Mouse (Mus musculus) kidney, postnatal 0 days (tissue): ENCODE data around the gene Dlx2. TPM values are rescaled to one million over a fixed set of nuclear protein-coding genes. Genes with fewer than 3 reads are reported as not detected.

Source experiments
- ATAC-seq: fragments of 200-750 bp; cut with Nextera tagmentation; replicated peaks from 2 replicates; pipeline ENCODE4 v1.8.0; 2017; ENCODE audit warnings: low read depth, moderate number of reproducible peaks, moderate TSS enrichment, moderate library complexity; ENCODE audit not compliant: low FRiP score
- DNase-seq: peaks from one replicate; pipeline ENCODE4 v3.0.0-alpha.2; 2016; ENCODE audit warnings: low spot score
- H3K27ac ChIP-seq: fragments of 300-500 bp; sonication (generic); 2 replicates; pipeline ENCODE4 v1.5.1; 2014; ENCODE audit warnings: mild to moderate bottlenecking
- H3K27me3 ChIP-seq: fragments of 300-500 bp; sonication (generic); 2 replicates; pipeline ENCODE4 v1.6.1; 2014; ENCODE audit warnings: low read length, mixed read lengths; ENCODE audit not compliant: insufficient read depth
- H3K36me3 ChIP-seq: fragments of 300-500 bp; sonication (generic); 2 replicates; pipeline ENCODE4 v1.6.1; 2014; ENCODE audit warnings: low read length, mixed read lengths; ENCODE audit not compliant: insufficient read depth
- H3K4me1 ChIP-seq: fragments of 300-500 bp; sonication (generic); replicated peaks from 2 replicates; pipeline ENCODE4 v1.6.1; 2014; ENCODE audit warnings: antibody characterized with exemption, low read length, mixed read lengths; ENCODE audit not compliant: insufficient read depth
- H3K4me2 ChIP-seq: fragments of 300-500 bp; sonication (generic); 2 replicates; pipeline ENCODE4 v1.6.1; 2014; ENCODE audit warnings: mild to moderate bottlenecking, low read length, moderate library complexity, mixed read lengths
- H3K4me3 ChIP-seq: fragments of 300-500 bp; sonication (generic); replicated peaks from 2 replicates; pipeline ENCODE4 v1.5.1; 2014; ENCODE audit warnings: low read depth, low read length
- H3K9ac ChIP-seq: fragments of 300-500 bp; sonication (generic); 2 replicates; pipeline ENCODE4 v1.6.1; 2014; ENCODE audit warnings: low read depth, low read length
- H3K9me3 ChIP-seq: fragments of 300-500 bp; sonication (generic); replicated peaks from 2 replicates; pipeline ENCODE4 v1.6.1; 2016; ENCODE audit warnings: low read length, inconsistent platforms, mixed read lengths
- CTCF ChIP-seq: IDR thresholded peaks from 2 replicates; pipeline ENCODE4 v1.5.1; 2016; ENCODE audit warnings: antibody characterized with exemption, low read depth, mild to moderate bottlenecking, moderate library complexity
- WGBS: fragments of 180-500 bp; shearing (Covaris S2); extraction: QIAGEN DNeasy Blood & Tissue Kit; methylation state at CpG from one replicate; pipeline ENCODE4 v1.1.7; 2014; 5-methylcytosine and 5-hydroxymethylcytosine counted together
- polyA plus RNA-seq: library from polyadenylated mRNA; unstranded; fragments of >200 nt; fragmentation: Nextera tagmentation; extraction: Ambion mirVana; gene quantifications from 2 replicates; pipeline ENCODE4 v1.2.1, GENCODE M21; 2015

Dlx2 gene
- polyA plus RNA-seq, 1 experiment from 2014 or later, result not detected

- no peak for TF ChIP-seq CTCF
- Histone ChIP-seq H3K4me2 (no peak overlapping the region), H3K27ac (no peak overlapping the region), H3K9me3 (no peaks in the 10 kb centered on the region), H3K4me1 (no peaks in the 10 kb centered on the region), H3K36me3 (no peaks in the 10 kb centered on the region), H3K4me3 (no peak overlapping the region), H3K27me3 (peaks cover 54% of the 10 kb centered on the region), H3K9ac (no peak overlapping the region)
- DNase-seq (no peak), ATAC-seq (no peak)
- 59% methylated on average over 4 of the region's 4 CpGs for WGBS
These were observed 23.1 kb downstream of the Dlx2 start for GRCm38 (mm10) chr2:71523431-71523830.

GRCm38 (mm10) chr2:71522871-71523270 is 23.7 kb downstream of the Dlx2 start:
- WGBS, result 49% methylated on average over 4 of the region's 4 CpGs
- Histone ChIP-seq H3K4me3 (no peak overlapping the region), H3K27ac (no peak overlapping the region), H3K4me1 (no peaks in the 10 kb centered on the region), H3K27me3 (peaks cover 52% of the 10 kb centered on the region), H3K36me3 (no peaks in the 10 kb centered on the region), H3K9me3 (no peaks in the 10 kb centered on the region), H3K9ac (no peak overlapping the region), H3K4me2 (no peak overlapping the region)
- DNase-seq (no peak), ATAC-seq (no peak)
- TF ChIP-seq CTCF, result no peak

- WGBS, result 84% methylated on average over 8 of the region's 8 CpGs
- no peak for TF ChIP-seq CTCF
These were observed 29.0 kb downstream of the Dlx2 start for GRCm38 (mm10) chr2:71517466-71518099.

GRCm38 (mm10) chr2:71516995-71517394 is 29.6 kb downstream of the Dlx2 start:
- Histone ChIP-seq H3K36me3 (no peaks in the 10 kb centered on the region), H3K4me1 (no peaks in the 10 kb centered on the region), H3K9me3 (no peaks in the 10 kb centered on the region), H3K27ac (no peak overlapping the region), H3K27me3 (0 out of 2 replicates have a peak, but pooled peaks cover 5% of the 10 kb centered on the region), H3K4me3 (no peak overlapping the region), H3K4me2 (no peak overlapping the region), H3K9ac (no peak overlapping the region)
- no peak for DNase-seq
- WGBS, result 72% methylated on average over 4 of the region's 4 CpGs
- TF ChIP-seq CTCF, result no peak
- ATAC-seq, result no peak

More at GRCm38 (mm10) chr2:71517466-71518099, 29.0 kb downstream of the Dlx2 start:
- DNase-seq (no peak), ATAC-seq (no peak)
- 0 out of 2 replicates have a peak, but pooled peaks cover 6% of the 10 kb centered on the region for H3K27me3 ChIP-seq
- H3K4me3 ChIP-seq, result no peak overlapping the region
- no peak overlapping the region for H3K27ac ChIP-seq
- H3K36me3 ChIP-seq, result no peaks in the 10 kb centered on the region
- H3K4me2 ChIP-seq, result no peak overlapping the region
- H3K9ac ChIP-seq, result no peak overlapping the region
- no peaks in the 10 kb centered on the region for H3K4me1 ChIP-seq
- H3K9me3 ChIP-seq, result no peaks in the 10 kb centered on the region

- H3K4me3 ChIP-seq, result no peak overlapping the region
- ATAC-seq, result no peak
These were observed 34.2 kb downstream of the Dlx2 start for GRCm38 (mm10) chr2:71512326-71512725.

GRCm38 (mm10) chr2:71511209-71511608 is 35.3 kb downstream of the Dlx2 start:
- DNase-seq, result no peak
- H3K27me3 ChIP-seq, result no peaks in the 10 kb centered on the region
- no peak overlapping the region for H3K9ac ChIP-seq
- no peaks in the 10 kb centered on the region for H3K36me3 ChIP-seq
- no peak overlapping the region for H3K4me2 ChIP-seq
- no peak overlapping the region for H3K27ac ChIP-seq
- no peak for TF ChIP-seq CTCF
- 74% methylated on average over 7 of the region's 7 CpGs for WGBS
- H3K4me1 ChIP-seq, result no peaks in the 10 kb centered on the region
- no peaks in the 10 kb centered on the region for H3K9me3 ChIP-seq
- no peak overlapping the region for H3K4me3 ChIP-seq
- no peak for ATAC-seq

More at GRCm38 (mm10) chr2:71512326-71512725, 34.2 kb downstream of the Dlx2 start:
- H3K4me2 ChIP-seq, result no peak overlapping the region
- H3K27ac ChIP-seq, result no peak overlapping the region
- 85% methylated on average over 9 of the region's 9 CpGs for WGBS
- no peaks in the 10 kb centered on the region for H3K9me3 ChIP-seq
- no peak for TF ChIP-seq CTCF
- H3K4me1 ChIP-seq, result no peaks in the 10 kb centered on the region
- no peaks in the 10 kb centered on the region for H3K27me3 ChIP-seq
- no peaks in the 10 kb centered on the region for H3K36me3 ChIP-seq
- DNase-seq, result no peak
- no peak overlapping the region for H3K9ac ChIP-seq

GRCm38 (mm10) chr2:71504852-71505251 is 41.7 kb downstream of the Dlx2 start:
- DNase-seq (no peak), ATAC-seq (no peak)
- no peaks in the 10 kb centered on the region for H3K4me1 ChIP-seq
- no peak overlapping the region for H3K4me2 ChIP-seq
- no peak overlapping the region for H3K27ac ChIP-seq
- 56% methylated on average over 9 of the region's 9 CpGs for WGBS
- no peak overlapping the region for H3K9ac ChIP-seq
- H3K4me3 ChIP-seq, result no peak overlapping the region
- no peaks in the 10 kb centered on the region for H3K36me3 ChIP-seq
- TF ChIP-seq CTCF, result no peak
- H3K27me3 ChIP-seq, result no peaks in the 10 kb centered on the region
- H3K9me3 ChIP-seq, result no peaks in the 10 kb centered on the region
